Mouse (Mus musculus) midbrain, embryonic 15.5 days (tissue): ENCODE data around the gene Cyp4f37. TPM values are rescaled to one million over a fixed set of nuclear protein-coding genes. Genes with fewer than 3 reads are reported as not detected.

Experiments used
- ATAC-seq: fragments of 200-750 bp; cut with Nextera tagmentation; replicated peaks from 2 replicates; pipeline ENCODE4 v1.8.0; 2017; ENCODE audit warnings: moderate TSS enrichment
- H3K27ac ChIP-seq: fragments of 300-500 bp; sonication (generic); 2 replicates; pipeline ENCODE4 v1.5.1; 2015; ENCODE audit warnings: mild to moderate bottlenecking, inconsistent platforms
- H3K27me3 ChIP-seq: fragments of 300-500 bp; sonication (generic); replicated peaks from 2 replicates; pipeline ENCODE4 v1.6.1; 2015; ENCODE audit warnings: inconsistent platforms
- H3K36me3 ChIP-seq: fragments of 300-500 bp; sonication (generic); replicated peaks from 2 replicates; pipeline ENCODE4 v1.6.1; 2015; ENCODE audit warnings: inconsistent platforms
- H3K4me1 ChIP-seq: fragments of 300-500 bp; sonication (generic); 2 replicates; pipeline ENCODE4 v1.6.1; 2015; ENCODE audit warnings: inconsistent platforms
- H3K4me2 ChIP-seq: fragments of 300-500 bp; sonication (generic); 2 replicates; pipeline ENCODE4 v1.6.1; 2015; ENCODE audit warnings: inconsistent platforms, mild to moderate bottlenecking, moderate library complexity
- H3K4me3 ChIP-seq: fragments of 300-500 bp; sonication (generic); 2 replicates; pipeline ENCODE4 v1.5.1; 2015; ENCODE audit warnings: mild to moderate bottlenecking, inconsistent platforms
- H3K9ac ChIP-seq: fragments of 300-500 bp; sonication (generic); 2 replicates; pipeline ENCODE4 v1.6.1; 2015; ENCODE audit warnings: mild to moderate bottlenecking, inconsistent platforms
- H3K9me3 ChIP-seq: fragments of 300-500 bp; sonication (generic); 2 replicates; pipeline ENCODE4 v1.6.1; 2016; ENCODE audit warnings: inconsistent platforms
- WGBS: fragments of 180-500 bp; shearing (Covaris S2); methylation state at CpG from one replicate; pipeline ENCODE4 v1.1.7; 2015; ENCODE audit warnings: mixed read lengths; 5-methylcytosine and 5-hydroxymethylcytosine counted together
- polyA plus RNA-seq: library from polyadenylated mRNA; unstranded; fragments of >200 nt; fragmentation: Nextera tagmentation; extraction: Ambion mirVana; gene quantifications from 2 replicates; pipeline ENCODE4 v1.2.1, GENCODE M21; 2015

Gene Cyp4f37
- polyA plus RNA-seq, 1 experiment from 2014 or later: 0.48 TPM

DNA sequence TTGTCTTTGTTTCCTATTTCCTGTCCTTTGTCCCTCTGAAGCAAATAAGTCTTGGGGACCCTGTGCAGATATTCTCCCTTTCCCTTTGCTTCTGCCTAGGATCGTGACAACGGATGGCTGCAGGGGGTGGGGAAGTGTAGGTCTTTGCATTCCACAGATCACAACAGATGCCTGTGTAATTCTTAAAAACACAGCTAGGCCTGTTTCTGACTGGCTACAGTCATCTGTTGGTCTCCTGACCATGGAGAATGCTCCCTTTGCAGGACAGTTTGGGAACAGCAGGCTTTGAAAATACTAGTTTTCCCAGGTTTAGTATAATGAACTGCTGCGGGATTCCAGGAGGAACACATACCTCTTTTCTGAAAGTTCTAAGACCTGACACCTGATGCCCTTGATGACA lies 15.2 kb downstream of the Cyp4f37 start:
- WGBS: 62% methylated on average over 3 of the region's 3 CpGs

DNA sequence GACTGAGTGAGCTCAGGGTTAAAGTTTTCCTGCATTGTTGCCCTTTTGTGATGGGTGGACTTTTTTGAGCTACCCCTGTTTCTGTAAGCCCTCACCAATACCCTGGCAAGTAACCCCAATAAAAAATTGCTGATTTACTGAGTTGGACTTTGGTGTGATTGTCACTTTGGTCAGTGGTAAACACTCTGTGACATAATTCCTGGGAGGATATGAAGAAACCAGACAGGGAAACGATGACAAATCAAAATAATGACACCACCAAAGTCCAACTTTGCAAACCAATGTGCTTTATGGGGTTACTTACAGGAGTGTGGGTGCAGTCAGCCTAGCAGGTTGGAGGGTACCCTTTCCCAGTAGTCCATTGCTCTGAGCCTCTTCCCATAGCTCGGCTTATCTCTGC lies 16.0 kb downstream of the Cyp4f37 start:
- no peak for ATAC-seq
- no peak overlapping the region for H3K27ac ChIP-seq
- WGBS: 90% methylated on average over 2 of the region's 2 CpGs
- no peak overlapping the region for H3K9ac ChIP-seq
- no peak overlapping the region for H3K4me2 ChIP-seq
- no peaks in the 10 kb centered on the region for H3K27me3 ChIP-seq
- H3K36me3 ChIP-seq: no peaks in the 10 kb centered on the region
- no peak overlapping the region for H3K4me3 ChIP-seq
- H3K9me3 ChIP-seq: no peaks in the 10 kb centered on the region
- H3K4me1 ChIP-seq: peaks cover 6% of the 10 kb centered on the region

More for the DNA sequence above, 15.2 kb downstream of the Cyp4f37 start:
- Histone ChIP-seq H3K27ac (no peak overlapping the region), H3K4me3 (no peak overlapping the region), H3K4me2 (no peak overlapping the region), H3K27me3 (no peaks in the 10 kb centered on the region), H3K36me3 (no peaks in the 10 kb centered on the region), H3K4me1 (peaks cover 6% of the 10 kb centered on the region), H3K9ac (no peak overlapping the region), H3K9me3 (no peaks in the 10 kb centered on the region)
- no peak for ATAC-seq

DNA sequence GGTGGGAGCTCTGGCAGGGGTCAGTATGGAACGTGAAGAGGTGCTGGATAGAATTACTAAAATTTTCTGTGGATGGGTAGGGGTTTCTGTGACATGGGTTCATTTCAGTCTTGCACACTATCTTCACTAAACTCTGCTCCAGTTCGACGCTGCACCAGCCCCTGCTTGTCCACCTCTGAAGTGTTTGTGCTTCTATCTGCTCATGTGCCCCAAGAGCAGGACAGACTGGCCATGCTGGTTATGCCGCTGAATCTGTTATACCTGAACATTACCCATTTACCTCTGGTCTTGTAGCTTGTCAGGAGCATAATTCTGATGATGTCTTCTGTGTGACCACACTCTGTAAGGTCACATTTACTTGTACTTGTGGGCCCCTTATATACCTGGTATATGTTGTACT lies 25.5 kb downstream of the Cyp4f37 start:
- H3K4me3 ChIP-seq: no peak overlapping the region
- H3K4me1 ChIP-seq: no peaks in the 10 kb centered on the region
- no peaks in the 10 kb centered on the region for H3K9me3 ChIP-seq
- no peaks in the 10 kb centered on the region for H3K36me3 ChIP-seq
- H3K27ac ChIP-seq: no peak overlapping the region
- 85% methylated on average over 4 of the region's 4 CpGs for WGBS
- H3K9ac ChIP-seq: no peak overlapping the region
- no peak overlapping the region for H3K4me2 ChIP-seq
- H3K27me3 ChIP-seq: no peaks in the 10 kb centered on the region
- ATAC-seq: no peak

DNA sequence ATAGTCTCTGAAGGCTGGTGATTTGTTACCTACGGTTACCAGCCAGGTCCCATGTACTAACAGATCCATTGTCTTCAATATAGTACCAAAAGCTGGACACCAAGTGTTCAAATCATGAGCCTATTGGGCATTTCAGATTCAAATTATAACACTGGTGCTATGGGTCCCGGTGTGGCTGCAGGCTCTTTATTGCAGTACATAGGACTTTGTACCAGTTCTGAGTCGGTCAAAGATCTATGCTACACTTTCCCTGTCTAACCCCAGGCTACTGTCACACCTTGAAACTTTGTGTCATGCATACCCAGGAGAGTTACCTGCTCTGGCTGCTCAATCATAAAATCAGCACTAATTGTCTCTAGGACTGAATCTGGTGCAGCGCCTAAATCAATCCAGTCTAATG lies 32.8 kb downstream of the Cyp4f37 start:
- ATAC-seq: no peak

DNA sequence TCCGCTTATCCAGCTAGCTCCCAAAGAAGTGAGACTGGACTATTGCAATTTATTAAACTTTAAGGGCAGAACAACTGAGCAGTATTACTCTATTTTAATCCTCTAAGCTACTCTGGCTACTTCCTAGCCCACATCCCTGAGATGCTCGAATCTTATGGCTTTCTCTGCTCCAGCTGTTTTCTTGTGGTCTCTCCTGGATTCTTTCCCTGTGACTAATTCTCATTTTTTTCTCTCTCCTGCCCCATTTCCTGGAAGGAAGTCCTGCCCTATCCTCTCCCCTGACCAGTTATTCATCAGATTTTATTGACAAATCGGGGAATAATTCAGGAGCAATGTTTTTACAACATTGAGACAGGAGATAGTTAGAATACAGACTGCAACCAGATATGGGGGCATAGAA lies 35.9 kb downstream of the Cyp4f37 start:
- Histone ChIP-seq H3K9me3 (no peaks in the 10 kb centered on the region), H3K4me2 (no peak overlapping the region), H3K27me3 (no peaks in the 10 kb centered on the region), H3K36me3 (no peaks in the 10 kb centered on the region), H3K4me1 (no peaks in the 10 kb centered on the region), H3K27ac (no peak overlapping the region), H3K9ac (no peak overlapping the region), H3K4me3 (no peak overlapping the region)
- no peak for ATAC-seq
- WGBS: 69% methylated on average over 3 of the region's 3 CpGs

More for the DNA sequence above, 32.8 kb downstream of the Cyp4f37 start:
- 92% methylated on average over 4 of the region's 4 CpGs for WGBS
- Histone ChIP-seq H3K4me1 (no peaks in the 10 kb centered on the region), H3K9me3 (no peaks in the 10 kb centered on the region), H3K4me2 (no peak overlapping the region), H3K9ac (no peak overlapping the region), H3K4me3 (no peak overlapping the region), H3K36me3 (no peaks in the 10 kb centered on the region), H3K27ac (no peak overlapping the region), H3K27me3 (no peaks in the 10 kb centered on the region)

DNA sequence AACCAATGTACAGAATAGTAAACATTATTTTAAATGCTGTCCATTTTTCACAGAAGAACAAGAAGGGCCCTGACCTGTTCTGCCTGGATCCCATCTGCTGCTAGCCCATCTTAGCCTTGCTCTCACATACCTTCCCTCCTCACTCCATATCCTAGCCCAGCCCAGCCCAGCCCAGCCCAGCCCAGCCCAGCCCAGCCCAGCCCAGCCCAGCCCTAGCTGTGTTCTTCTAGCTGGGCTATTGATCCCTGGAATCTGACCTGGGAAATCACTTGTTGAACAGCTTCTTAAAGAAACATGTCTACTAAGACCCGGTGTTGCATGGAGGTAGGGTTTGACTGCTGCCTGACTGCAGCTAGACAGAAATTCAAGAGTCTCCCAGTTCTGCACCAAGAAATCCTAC lies 37.1 kb downstream of the Cyp4f37 start:
- no peaks in the 10 kb centered on the region for H3K27me3 ChIP-seq
- no peak for ATAC-seq
- no peaks in the 10 kb centered on the region for H3K4me1 ChIP-seq
- H3K4me3 ChIP-seq: no peak overlapping the region
- H3K4me2 ChIP-seq: no peak overlapping the region
- no peaks in the 10 kb centered on the region for H3K9me3 ChIP-seq
- 86% methylated on average over 1 of the region's 1 CpGs for WGBS
- no peak overlapping the region for H3K9ac ChIP-seq
- no peaks in the 10 kb centered on the region for H3K36me3 ChIP-seq
- no peak overlapping the region for H3K27ac ChIP-seq

DNA sequence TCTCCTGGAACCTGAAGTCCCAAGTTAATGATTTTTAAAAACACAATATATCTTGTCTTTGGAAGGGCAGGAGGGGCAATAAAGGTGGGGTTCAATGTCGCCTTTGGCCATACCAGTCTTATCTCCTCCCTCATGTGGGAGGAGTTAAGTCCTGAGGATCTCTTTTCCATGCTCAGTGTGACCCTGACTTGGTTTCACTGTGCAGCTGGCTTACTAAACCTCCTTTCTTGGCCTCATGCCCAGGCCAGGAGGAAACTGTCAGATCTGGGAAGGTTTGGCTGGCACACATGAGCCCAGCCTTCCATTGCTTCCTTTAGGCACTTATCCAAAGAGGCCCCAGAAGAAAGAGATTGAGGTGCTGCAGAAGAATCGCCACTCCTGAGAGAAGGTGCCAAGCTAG lies 37.6 kb downstream of the Cyp4f37 start, which contains the start of gene Cyp4f40:
Cyp4f40 (plus strand) TSS at position 189 of the 400 bp plus-strand sequence.
- Histone ChIP-seq H3K4me2 (no peak within 1 kb of the TSS), H3K9ac (no peak within 1 kb of the TSS), H3K27ac (no peak within 1 kb of the TSS), H3K36me3 (no peaks in the 10 kb centered on the region), H3K9me3 (no peaks in the 10 kb centered on the region), H3K27me3 (no peaks in the 10 kb centered on the region), H3K4me3 (no peak within 1 kb of the TSS), H3K4me1 (no peaks in the 10 kb centered on the region)
- no peak for ATAC-seq
- WGBS: 61% methylated on average over 2 of the region's 2 CpGs

DNA sequence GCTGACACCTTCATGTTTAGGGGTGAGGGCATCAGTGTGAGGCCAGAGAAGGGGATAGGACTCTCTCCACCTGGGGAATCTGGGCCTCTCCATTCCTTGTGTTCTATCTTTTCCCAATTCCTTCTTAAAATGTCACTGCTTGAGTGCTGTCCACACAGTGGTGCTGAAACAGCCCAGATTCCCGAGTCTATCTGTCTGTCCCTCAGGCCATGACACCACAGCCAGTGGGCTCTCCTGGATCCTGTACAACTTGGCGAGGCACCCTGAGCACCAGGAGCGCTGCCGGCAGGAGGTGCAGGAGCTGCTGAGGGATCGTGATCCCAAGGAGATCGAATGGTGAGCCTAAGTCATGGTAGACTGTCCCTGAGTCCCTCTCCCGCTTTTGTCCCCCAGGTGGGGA lies 52.9 kb downstream of the Cyp4f37 start:
- Histone ChIP-seq H3K27me3 (no peaks in the 10 kb centered on the region), H3K36me3 (no peaks in the 10 kb centered on the region), H3K4me3 (no peak overlapping the region), H3K9me3 (no peaks in the 10 kb centered on the region), H3K4me1 (peaks cover 5% of the 10 kb centered on the region; the same call in 1 of the 2 replicates), H3K4me2 (no peak overlapping the region), H3K9ac (no peak overlapping the region), H3K27ac (no peak overlapping the region)
- WGBS: 67% methylated on average over 7 of the region's 7 CpGs
- ATAC-seq: no peak

DNA sequence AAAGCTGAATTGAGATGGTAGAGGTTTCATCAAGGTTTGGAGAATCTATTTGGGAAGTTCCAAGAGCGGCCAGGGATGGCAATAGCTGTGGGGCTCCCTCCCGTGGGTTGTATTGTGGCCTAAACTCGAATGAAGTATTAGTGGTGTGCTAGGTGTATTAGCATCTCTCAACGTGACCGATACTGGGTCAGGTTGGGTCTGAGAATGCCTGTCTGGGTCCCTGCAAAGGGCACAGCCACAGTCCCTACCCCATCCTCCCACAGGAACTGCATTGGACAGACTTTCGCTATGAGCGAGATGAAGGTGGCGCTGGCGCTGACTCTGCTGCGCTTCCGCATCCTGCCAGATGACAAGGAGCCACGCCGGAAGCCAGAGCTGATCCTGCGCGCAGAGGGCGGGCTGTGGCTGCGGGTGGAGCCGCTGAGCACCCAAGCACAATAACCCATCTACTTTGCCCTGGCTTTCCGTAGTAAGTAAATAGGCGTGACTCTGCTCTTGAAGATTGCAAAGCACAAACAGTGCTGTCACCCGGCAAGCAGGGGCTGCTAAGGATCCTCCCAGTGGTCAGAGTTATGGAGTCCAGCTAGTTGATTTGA lies 55.0 kb downstream of the Cyp4f37 start:
- Histone ChIP-seq H3K27me3 (no peaks in the 10 kb centered on the region), H3K9me3 (no peaks in the 10 kb centered on the region), H3K27ac (no peak overlapping the region), H3K36me3 (no peaks in the 10 kb centered on the region), H3K4me2 (peak overlapping the region; percentile 40), H3K4me3 (peak overlapping the region; percentile 8), H3K9ac (no peak overlapping the region), H3K4me1 (peaks cover 5% of the 10 kb centered on the region; the same call in 1 of the 2 replicates)
- 36% methylated on average over 21 of the region's 21 CpGs for WGBS
- ATAC-seq: peak; percentile 69

DNA sequence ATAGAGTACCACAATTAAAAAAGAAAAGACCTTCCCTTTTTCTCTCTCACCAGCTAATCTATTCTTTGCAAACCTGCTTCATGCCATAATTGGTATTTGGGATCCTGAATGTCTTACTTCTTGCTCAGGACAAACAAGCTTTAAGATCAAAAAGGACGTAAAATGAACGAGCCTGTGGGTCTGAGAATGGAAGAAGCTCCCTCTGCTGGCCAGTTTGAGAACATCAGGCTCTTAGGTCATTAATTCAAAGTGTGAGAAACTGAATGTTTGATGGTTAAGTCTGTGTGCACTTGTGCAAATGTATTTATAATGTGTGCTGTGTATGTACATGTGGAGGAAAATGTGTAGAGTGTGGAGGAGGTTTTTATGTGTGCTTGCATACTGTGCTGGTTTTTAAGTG lies 59.3 kb downstream of the Cyp4f37 start:
- H3K27me3 ChIP-seq: no peaks in the 10 kb centered on the region
- no peak overlapping the region for H3K4me3 ChIP-seq
- peaks cover 5% of the 10 kb centered on the region; the same call in 1 of the 2 replicates for H3K4me1 ChIP-seq
- no peak overlapping the region for H3K9ac ChIP-seq
- H3K36me3 ChIP-seq: no peaks in the 10 kb centered on the region
- ATAC-seq: no peak
- no peaks in the 10 kb centered on the region for H3K9me3 ChIP-seq
- H3K4me2 ChIP-seq: no peak overlapping the region
- 13% methylated on average over 2 of the region's 2 CpGs for WGBS
- no peak overlapping the region for H3K27ac ChIP-seq

DNA sequence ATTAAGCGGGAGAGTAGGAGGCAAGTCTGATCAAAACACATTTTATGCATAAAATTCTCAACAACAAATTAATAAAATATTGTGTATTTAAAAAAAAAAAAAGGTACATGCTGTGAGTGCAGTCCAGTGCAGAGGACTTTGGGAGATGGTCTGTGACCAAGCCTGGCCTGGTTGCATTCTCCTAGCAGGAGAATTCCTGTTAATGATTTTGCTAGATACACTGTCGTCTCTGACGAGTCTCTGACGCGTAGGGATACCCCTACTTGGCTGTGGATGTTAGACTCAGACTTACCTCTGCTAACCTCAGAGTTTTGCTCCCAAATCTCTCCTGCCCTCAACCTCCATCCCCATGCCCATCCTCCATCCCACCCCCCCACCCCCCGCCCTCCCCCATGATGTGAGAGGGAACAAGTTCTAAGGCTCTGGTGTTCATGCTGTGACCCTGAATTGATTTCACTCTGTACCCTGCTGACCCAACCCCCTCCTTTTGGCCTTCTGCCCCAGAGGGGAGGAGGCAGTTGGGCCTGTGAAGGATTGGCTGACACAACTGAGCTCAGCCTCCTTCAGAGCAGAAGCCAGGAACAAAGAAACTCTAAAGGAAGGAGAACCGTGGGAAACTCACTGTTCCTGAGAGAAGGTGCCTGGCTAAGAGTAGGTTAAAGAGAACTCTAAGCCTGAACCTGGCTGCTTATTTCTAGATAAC lies 64.1 kb downstream of the Cyp4f37 start, which contains the start of gene Cyp4f15:
Cyp4f15 (plus strand) TSS at position 580 of the 703 bp plus-strand sequence.
- Histone ChIP-seq H3K27ac (no peak within 1 kb of the TSS), H3K36me3 (no peaks in the 10 kb centered on the region), H3K27me3 (no peaks in the 10 kb centered on the region), H3K4me2 (no peak within 1 kb of the TSS), H3K9ac (no peak within 1 kb of the TSS), H3K9me3 (no peaks in the 10 kb centered on the region), H3K4me3 (no peak within 1 kb of the TSS), H3K4me1 (no peaks in the 10 kb centered on the region)
- no peak for ATAC-seq
- 20% methylated on average over 7 of the region's 7 CpGs for WGBS
